In genomic region chr7:42680081-42680480, GRCm38 (mm10) we compare ENCODE assay signal across 15 mouse cellular contexts. TPM values are rescaled to one million over a fixed set of nuclear protein-coding genes. Genes with fewer than 3 reads are reported as not detected.
DNase-seq lines count a peak whose midpoint lies in the region; TF ChIP-seq lines count a peak whose summit lies in the region.
"Not testable (repeated sequence)": the region's sequence is repeated elsewhere in the genome, so short reads cannot be mapped to it uniquely, and the experiment has no call there.
"Had no signal": no experiment of that assay in that cellular context is flagged by ENCODE, and none has a peak within 500 bp of the region (broad histone marks: within the 10 kb centered on the region; RNA-seq: fewer than 3 reads in every experiment).

No protein-coding gene starts in this region.

- in situ Hi-C loops in ES-E14 (cut with MboI; ENCODE audit: low sequenced_read_pairs in 2 of 2, unreplicated experiment in 2 of 2) = not testable (repeated sequence)

- H3K4me1 ChIP-seq in ES-Bruce4 (ENCODE audit: control insufficient read depth, insufficient read depth, low read length); ES-E14 (ENCODE audit: control insufficient read depth in 2 of 2, insufficient read depth in 2 of 2, low read length in 2 of 2, poor library complexity in 1 of 2): not testable (repeated sequence)

- TF ChIP-seq CTCF in ES-Bruce4 (IDR thresholded peaks at IDR 0.05; ENCODE audit: low read depth, low read length) = not testable (repeated sequence)

- not testable (repeated sequence) for H3K27me3 ChIP-seq in ES-Bruce4 (ENCODE audit: control insufficient read depth, insufficient read depth, low read length, poor library complexity, severe bottlenecking)

- not testable (repeated sequence) for TF ChIP-seq POLR2A in ES-Bruce4 (IDR thresholded peaks at IDR 0.05; ENCODE audit: insufficient read depth, low read length)

- H3K9ac ChIP-seq in ES-Bruce4 (ENCODE audit: low read depth, poor library complexity, severe bottlenecking) (peak overlapping the region; percentile 22; the same call in 1 of the 2 replicates), ES-E14 (ENCODE audit: insufficient read depth, low read depth, low read length, poor library complexity, severe bottlenecking) (peak overlapping the region; percentile 43; the same call in 1 of the 2 replicates)

- TF ChIP-seq EP300 in ES-Bruce4 (IDR thresholded peaks at IDR 0.05; ENCODE audit: insufficient read depth, low read depth, low read length) = not testable (repeated sequence)

- not testable (repeated sequence) for H3K4me3 ChIP-seq in ES-Bruce4 (ENCODE audit: low read depth, low read length); ES-E14 (ENCODE audit: insufficient read depth in 1 of 2, low read depth in 1 of 2, low read length in 2 of 2, poor library complexity in 1 of 2, severe bottlenecking in 1 of 2)

- H3K36me3 ChIP-seq in ES-Bruce4 (ENCODE audit: control insufficient read depth, insufficient read depth, low read length, poor library complexity, severe bottlenecking); ES-E14 (ENCODE audit: control insufficient read depth, insufficient read depth, low read length, poor library complexity, severe bottlenecking): not testable (repeated sequence)

- H3K9me3 ChIP-seq in ES-Bruce4 (replicated peaks; ENCODE audit: control insufficient read depth, insufficient read depth, low read length, poor library complexity, severe bottlenecking) = peaks cover 13% of the 10 kb centered on the region
- not testable (repeated sequence) for H3K9me3 ChIP-seq in ES-E14 (ENCODE audit: control insufficient read depth, insufficient read depth, low read depth, low read length)

- DNase-seq in ES-CJ7 (ENCODE audit: low read depth, low spot score) (peak; percentile 68), R1 (ENCODE audit: low read depth, low spot score) (peak; percentile 92), ZHBTc4 (ENCODE audit: low read depth, low spot score) (peak; percentile 75)
- not testable (repeated sequence) for DNase-seq in ES-E14 (ENCODE audit: low read depth, low spot score)

- H3K27ac ChIP-seq in ES-Bruce4 (ENCODE audit: insufficient read depth, low read length) = peak overlapping the region; percentile 98
- peak overlapping the region; percentile 99 for H3K27ac ChIP-seq in ES-E14 (ENCODE audit: insufficient read depth, low read depth, low read length, poor library complexity, severe bottlenecking)

RNA-seq across cellular contexts. Expression of gene Zfp975, which starts 12.5 kb away (rescaled TPM):
- 22.5 and 22.9 TPM in 2 replicates for polyA plus RNA-seq in ES-Bruce4 (2011; ENCODE audit: insufficient read depth, insufficient read length, low read depth, missing spikeins)
- total RNA-seq in ES-E14 (2012; rRNA removed) = 21.2 and 22.9 TPM in 2 replicates
- total RNA-seq: MEL had no signal

RNA-seq across cellular contexts. Expression of gene Zfp976, which starts 37.7 kb away (rescaled TPM):
- 11.7 and 14.6 TPM in 2 replicates for polyA plus RNA-seq in ES-Bruce4 (2011; ENCODE audit: insufficient read depth, insufficient read length, low read depth, missing spikeins)
- total RNA-seq in ES-E14 (2012; rRNA removed) = 16.0 and 17.8 TPM in 2 replicates
- total RNA-seq: CH12.LX, MEL had no signal

RNA-seq across cellular contexts. Expression of gene Gm17067, which starts 46.7 kb away (rescaled TPM):
- polyA plus RNA-seq in ES-Bruce4 (2011; ENCODE audit: insufficient read depth, insufficient read length, low read depth, missing spikeins) = 25.2 and 32.4 TPM in 2 replicates
- 45.3 and 50.6 TPM in 2 replicates for total RNA-seq in ES-E14 (2012; rRNA removed)
- total RNA-seq: adrenal gland, postnatal 25 days; CH12.LX; MEL had no signal
- polyA plus RNA-seq: activated CD4-positive, CD25-positive, alpha-beta regulatory T cell, adult 4 months; adrenal gland, adult 2 months; brain, embryonic 14.5 days; CD4-positive, CD25-positive, alpha-beta regulatory T cell, adult 4 months; cerebellum, adult 2 months; G1E; Patski had no signal
